Mouse (Mus musculus) midbrain, embryonic 12.5 days (tissue): Measurements from ENCODE around the gene A630089N07Rik. TPM values are rescaled to one million over a fixed set of nuclear protein-coding genes. Genes with fewer than 3 reads are reported as not detected.
A peak's percentile ranks its signal among the peaks of the same experiment; 100 is the strongest.
"Not testable (repeated sequence)": the region's sequence is repeated elsewhere in the genome, so short reads cannot be mapped to it uniquely, and the experiment has no call there.

Source experiments
- ATAC-seq: fragments of 200-750 bp; cut with Nextera tagmentation; 2 replicates; pipeline ENCODE4 v1.8.0; 2017; ENCODE audit warnings: low read depth, moderate TSS enrichment, moderate library complexity; ENCODE audit not compliant: low FRiP score
- H3K27ac ChIP-seq: fragments of 300-500 bp; sonication (generic); replicated peaks from 2 replicates; pipeline ENCODE4 v1.5.1; 2016; ENCODE audit warnings: mild to moderate bottlenecking
- H3K27me3 ChIP-seq: fragments of 300-500 bp; sonication (generic); 2 replicates; pipeline ENCODE4 v1.6.1; 2016; ENCODE audit warnings: mild to moderate bottlenecking
- H3K36me3 ChIP-seq: fragments of 300-500 bp; sonication (generic); 2 replicates; pipeline ENCODE4 v1.6.1; 2016
- H3K4me1 ChIP-seq: fragments of 300-500 bp; sonication (generic); 2 replicates; pipeline ENCODE4 v1.6.1; 2016
- H3K4me2 ChIP-seq: fragments of 300-500 bp; sonication (generic); replicated peaks from 2 replicates; pipeline ENCODE4 v1.6.1; 2016; ENCODE audit warnings: mild to moderate bottlenecking, moderate library complexity
- H3K4me3 ChIP-seq: fragments of 300-500 bp; sonication (generic); 2 replicates; pipeline ENCODE4 v1.5.1; 2016; ENCODE audit warnings: mild to moderate bottlenecking
- H3K9ac ChIP-seq: fragments of 300-500 bp; sonication (generic); replicated peaks from 2 replicates; pipeline ENCODE4 v1.6.1; 2016; ENCODE audit warnings: mild to moderate bottlenecking, moderate library complexity
- H3K9me3 ChIP-seq: fragments of 300-500 bp; sonication (generic); 2 replicates; pipeline ENCODE4 v1.6.1; 2016; ENCODE audit warnings: mild to moderate bottlenecking
- whole genome bisulfite sequencing: fragments of 180-500 bp; shearing (Covaris S2); methylation state at CpG from one replicate; pipeline ENCODE4 v1.1.7; 2016; 5-methylcytosine and 5-hydroxymethylcytosine counted together
- polyA plus RNA-seq: library from polyadenylated mRNA; unstranded; fragments of >200 nt; fragmentation: Nextera tagmentation; extraction: Ambion mirVana; gene quantifications from 2 replicates; pipeline ENCODE4 v1.2.1, GENCODE M21; 2016

Gene A630089N07Rik
- 23.3 and 25.5 TPM in 2 replicates for polyA plus RNA-seq

GRCm38 (mm10) chr16:98081889-98082818 is at the start of gene A630089N07Rik:
Gene A630089N07Rik (minus strand): TSS chr16:98082450.
- not testable (repeated sequence) for H3K36me3 ChIP-seq, H3K4me1 ChIP-seq, H3K9me3 ChIP-seq, H3K27me3 ChIP-seq
- under 1% methylated on average over 25 of the region's 25 CpGs for WGBS
- peak within 1 kb of the TSS; percentile 76 for H3K4me3 ChIP-seq
- H3K9ac ChIP-seq: peak within 1 kb of the TSS; percentile 62
- H3K27ac ChIP-seq: peak within 1 kb of the TSS; percentile 66
- peak; percentile 98 for ATAC-seq
- peak within 1 kb of the TSS; percentile 64 for H3K4me2 ChIP-seq

GRCm38 (mm10) chr16:98107109-98107508 is 24.9 kb upstream of the A630089N07Rik start:
- no peak overlapping the region for H3K4me2 ChIP-seq
- no peak overlapping the region for H3K4me3 ChIP-seq
- peaks cover 5% of the 10 kb centered on the region for H3K9me3 ChIP-seq
- H3K9ac ChIP-seq: no peak overlapping the region
- H3K27ac ChIP-seq: no peak overlapping the region
- H3K36me3 ChIP-seq: no peaks in the 10 kb centered on the region
- WGBS: 97% methylated on average over 11 of the region's 11 CpGs
- no peak for ATAC-seq
- H3K4me1 ChIP-seq: no peaks in the 10 kb centered on the region
- no peaks in the 10 kb centered on the region for H3K27me3 ChIP-seq

- H3K4me1 ChIP-seq, ATAC-seq, H3K27me3 ChIP-seq, H3K36me3 ChIP-seq, H3K9me3 ChIP-seq: not testable (repeated sequence)
- Histone ChIP-seq H3K27ac (peak overlapping the region; percentile 66), H3K4me2 (peak overlapping the region; percentile 64), H3K9ac (peak overlapping the region; percentile 62), H3K4me3 (peak overlapping the region; percentile 76)
- WGBS: 2% methylated on average over 9 of the region's 9 CpGs
Observed at GRCm38 (mm10) chr16:98081550-98081888, 731 bp downstream of the A630089N07Rik start.

DNA sequence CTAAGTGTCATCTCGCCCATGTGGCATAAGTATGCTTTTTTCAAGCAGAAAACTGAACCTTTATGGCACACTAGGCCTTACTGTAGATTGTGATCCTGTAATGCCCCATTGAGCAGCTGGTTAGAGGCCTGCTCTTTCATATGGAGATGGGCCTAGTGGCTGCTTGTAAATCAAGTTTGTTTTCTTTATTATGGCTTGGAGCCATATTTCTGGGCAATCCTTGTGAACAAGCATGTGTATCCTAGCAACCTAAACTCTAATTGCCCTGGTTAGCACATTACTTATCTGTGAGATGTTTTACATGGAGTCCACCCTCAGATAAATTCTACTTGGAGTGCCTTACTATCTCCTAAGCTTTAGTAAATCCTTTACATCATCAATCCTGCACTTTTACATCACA is 1.1 kb downstream of the A630089N07Rik start:
- peak overlapping the region; percentile 62; the same call in 1 of the 2 replicates for H3K9ac ChIP-seq
- peak overlapping the region; percentile 66; the same call in 1 of the 2 replicates for H3K27ac ChIP-seq
- H3K4me3 ChIP-seq: peak overlapping the region; percentile 76

GRCm38 (mm10) chr16:98079382-98079781 is 2.9 kb downstream of the A630089N07Rik start:
- not testable (repeated sequence) for H3K4me2 ChIP-seq, ATAC-seq, H3K4me3 ChIP-seq, H3K9ac ChIP-seq, H3K27me3 ChIP-seq, H3K4me1 ChIP-seq, H3K27ac ChIP-seq
- 91% methylated on average over 3 of the region's 3 CpGs for WGBS
- Histone ChIP-seq H3K36me3 (0 out of 2 replicates have a peak, but pooled peaks cover 11% of the 10 kb centered on the region), H3K9me3 (peaks cover 10% of the 10 kb centered on the region)

More for the DNA sequence above, 1.1 kb downstream of the A630089N07Rik start:
- not testable (repeated sequence) for ATAC-seq, H3K27me3 ChIP-seq, H3K36me3 ChIP-seq, H3K4me1 ChIP-seq, H3K9me3 ChIP-seq
- WGBS: 81% methylated on average over 1 of the region's 1 CpGs
- H3K4me2 ChIP-seq: peak overlapping the region; percentile 64

DNA sequence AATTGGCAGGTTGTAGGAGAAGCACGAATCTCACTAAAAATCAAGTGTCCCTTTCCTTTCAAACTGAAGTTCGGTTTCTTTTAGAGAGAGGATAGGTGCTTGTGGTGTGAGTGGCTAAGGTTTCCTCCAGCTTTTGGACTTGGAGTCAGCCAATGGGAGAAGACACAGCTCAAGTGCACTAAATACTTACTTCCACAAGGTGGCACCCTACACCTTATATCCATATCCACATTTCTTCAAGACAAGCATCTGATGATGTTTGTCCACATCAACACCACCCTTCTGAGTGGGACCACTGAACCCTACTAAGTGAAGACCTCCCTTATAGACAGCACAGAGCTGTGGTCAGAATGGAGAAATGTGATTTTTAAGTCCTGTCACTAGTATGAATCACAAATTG is 40.6 kb downstream of the A630089N07Rik start:
- ATAC-seq: no peak
- WGBS: 87% methylated on average over 2 of the region's 2 CpGs
- Histone ChIP-seq H3K27ac (no peak overlapping the region), H3K4me3 (no peak overlapping the region), H3K9me3 (0 out of 2 replicates have a peak, but pooled peaks cover 8% of the 10 kb centered on the region), H3K27me3 (no peaks in the 10 kb centered on the region), H3K4me2 (no peak overlapping the region), H3K9ac (no peak overlapping the region), H3K4me1 (no peaks in the 10 kb centered on the region), H3K36me3 (peaks cover 20% of the 10 kb centered on the region)

DNA sequence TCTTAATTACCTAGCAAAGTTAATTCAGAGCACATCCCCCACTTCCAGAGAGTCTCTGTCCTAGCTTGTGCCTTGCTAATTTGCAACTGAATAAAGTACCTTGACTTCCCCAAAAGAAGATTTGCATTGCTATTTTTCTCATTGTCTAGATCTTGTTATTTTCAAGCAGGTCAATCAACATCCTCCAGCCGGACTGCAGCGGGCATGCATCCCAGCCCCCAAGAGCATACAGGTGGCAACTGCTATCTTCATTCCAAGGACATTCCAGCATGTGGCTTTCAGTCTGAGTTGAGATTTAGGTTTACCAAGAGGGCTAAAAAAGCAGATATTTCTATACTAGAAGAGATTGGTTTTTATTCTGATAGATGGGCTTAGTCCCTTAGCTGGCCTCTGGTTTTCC is 47.3 kb downstream of the A630089N07Rik start:
- 0 out of 2 replicates have a peak, but pooled peaks cover 13% of the 10 kb centered on the region for H3K36me3 ChIP-seq
- 97% methylated on average over 2 of the region's 2 CpGs for WGBS
- not testable (repeated sequence) for H3K9ac ChIP-seq, H3K27ac ChIP-seq, ATAC-seq, H3K4me3 ChIP-seq, H3K27me3 ChIP-seq, H3K4me2 ChIP-seq, H3K4me1 ChIP-seq
- peaks cover 11% of the 10 kb centered on the region for H3K9me3 ChIP-seq

GRCm38 (mm10) chr16:98026186-98026585 is 56.1 kb downstream of the A630089N07Rik start:
- not testable (repeated sequence) for ATAC-seq, H3K36me3 ChIP-seq, H3K4me3 ChIP-seq, H3K27ac ChIP-seq, H3K4me2 ChIP-seq, H3K4me1 ChIP-seq, H3K27me3 ChIP-seq, H3K9ac ChIP-seq
- peaks cover 19% of the 10 kb centered on the region for H3K9me3 ChIP-seq
- WGBS: 85% methylated on average over 8 of the region's 8 CpGs

DNA sequence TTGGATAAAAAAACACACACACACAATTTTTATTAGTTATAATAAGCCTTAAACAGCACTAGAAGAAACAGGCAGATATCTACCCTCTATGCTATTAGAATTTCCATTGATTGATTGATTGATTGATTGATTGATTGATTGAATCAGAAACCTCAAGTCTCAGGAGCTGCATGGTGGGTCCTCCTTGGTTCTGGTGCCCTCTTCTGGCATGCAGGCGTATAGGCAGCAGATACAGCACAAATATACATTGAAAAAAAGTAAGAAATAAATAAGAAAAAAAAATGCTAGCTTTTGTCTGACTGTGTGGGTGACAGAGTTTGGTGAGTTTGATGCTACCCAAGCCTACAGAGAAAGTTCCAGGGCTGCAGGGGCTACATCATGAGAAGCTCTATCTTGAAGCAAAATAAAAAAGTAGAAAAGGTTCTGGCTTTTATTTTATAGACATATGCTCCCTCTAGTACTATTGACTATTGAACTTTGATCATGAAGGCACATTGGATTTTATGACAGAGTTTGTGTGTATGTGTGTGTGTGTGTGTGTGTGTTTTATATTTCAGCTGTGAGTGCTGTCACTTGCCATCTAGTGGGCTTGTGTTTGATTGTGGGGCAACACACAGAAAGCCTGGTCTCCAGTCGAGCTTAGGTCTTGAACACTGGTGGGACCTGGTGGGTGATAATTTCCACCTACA is 59.4 kb downstream of the A630089N07Rik start:
- no peak for ATAC-seq
- Histone ChIP-seq H3K9ac (no peak overlapping the region), H3K9me3 (peaks cover 26% of the 10 kb centered on the region), H3K27me3 (no peaks in the 10 kb centered on the region), H3K36me3 (peaks cover 18% of the 10 kb centered on the region; the same call in 1 of the 2 replicates), H3K4me1 (no peaks in the 10 kb centered on the region), H3K4me2 (no peak overlapping the region), H3K4me3 (no peak overlapping the region), H3K27ac (no peak overlapping the region)
- WGBS: 75% methylated on average over 2 of the region's 2 CpGs

GRCm38 (mm10) chr16:98022081-98022480 is 60.2 kb downstream of the A630089N07Rik start:
- 89% methylated on average over 3 of the region's 3 CpGs for WGBS
- Histone ChIP-seq H3K27ac (no peak overlapping the region), H3K27me3 (no peaks in the 10 kb centered on the region), H3K4me3 (no peak overlapping the region), H3K36me3 (peaks cover 24% of the 10 kb centered on the region), H3K9me3 (peaks cover 33% of the 10 kb centered on the region), H3K4me2 (no peak overlapping the region), H3K9ac (no peak overlapping the region), H3K4me1 (no peaks in the 10 kb centered on the region)
- no peak for ATAC-seq

GRCm38 (mm10) chr16:97997383-97997731 is 84.9 kb downstream of the A630089N07Rik start:
- peak overlapping the region; percentile 57 for H3K9ac ChIP-seq
- not testable (repeated sequence) for H3K27me3 ChIP-seq, H3K36me3 ChIP-seq
- under 1% methylated on average over 8 of the region's 8 CpGs for WGBS
- peak; percentile 82; the same call in 1 of the 2 replicates for ATAC-seq
- peak overlapping the region; percentile 72 for H3K4me2 ChIP-seq
- peaks cover 14% of the 10 kb centered on the region for H3K4me1 ChIP-seq
- peaks cover 12% of the 10 kb centered on the region for H3K9me3 ChIP-seq
- H3K27ac ChIP-seq: 0 out of 2 replicates have a peak overlapping the region, but pooled peaks have one; percentile 39
- peak overlapping the region; percentile 64 for H3K4me3 ChIP-seq
